Mouse (Mus musculus): ENCODE results near the gene Fcer1g. TPM values are rescaled to one million over a fixed set of nuclear protein-coding genes. Genes with fewer than 3 reads are reported as not detected.
"Not testable (repeated sequence)": the region's sequence is repeated elsewhere in the genome, so short reads cannot be mapped to it uniquely, and the experiment has no call there.

Fcer1g gene
- polyA plus RNA-seq, 1 experiment from 2014 or later, result 60.7 TPM

- no peak within 1 kb of the TSS for H3K9ac ChIP-seq
- no peaks in the 10 kb centered on the region for H3K9me3 ChIP-seq (replicated peaks)
- H3K27me3 ChIP-seq (replicated peaks), result peaks cover 54% of the 10 kb centered on the region
- peak within 1 kb of the TSS; percentile 10; the same call in 1 of the 2 replicates for H3K4me3 ChIP-seq
- H3K4me2 ChIP-seq, result peak within 1 kb of the TSS; percentile 37
- H3K27ac ChIP-seq, result no peak within 1 kb of the TSS; the same call in 1 of the 2 replicates
- 20% methylated on average over 5 of the region's 5 CpGs for WGBS (ENCODE audit: insufficient replicate concordance)
- ATAC-seq, result no peak
- H3K36me3 ChIP-seq, result peaks cover 9% of the 10 kb centered on the region
- H3K4me1 ChIP-seq, result peaks cover 53% of the 10 kb centered on the region
Observed at GRCm38 (mm10) chr1:171249913-171250600, 15.9 kb upstream of the Fcer1g start, which contains the start of gene Adamts4. Gene Adamts4, plus strand, starts transcription at chr1:171250421.

GRCm38 (mm10) chr1:171248386-171249226 is 14.4 kb upstream of the Fcer1g start:
- Histone ChIP-seq H3K36me3 (peaks cover 22% of the 10 kb centered on the region), H3K4me1 (peaks cover 62% of the 10 kb centered on the region), H3K9ac (0 out of 2 replicates have a peak overlapping the region, but pooled peaks have one; percentile 10), H3K4me3 (no peak overlapping the region), H3K9me3 (replicated peaks) (no peaks in the 10 kb centered on the region), H3K27ac (peak overlapping the region; percentile 45), H3K27me3 (replicated peaks) (peaks cover 45% of the 10 kb centered on the region), H3K4me2 (peak overlapping the region; percentile 84)
- 34% methylated on average over 3 of the region's 3 CpGs for WGBS (ENCODE audit: insufficient replicate concordance)
- no peak for ATAC-seq

DNA sequence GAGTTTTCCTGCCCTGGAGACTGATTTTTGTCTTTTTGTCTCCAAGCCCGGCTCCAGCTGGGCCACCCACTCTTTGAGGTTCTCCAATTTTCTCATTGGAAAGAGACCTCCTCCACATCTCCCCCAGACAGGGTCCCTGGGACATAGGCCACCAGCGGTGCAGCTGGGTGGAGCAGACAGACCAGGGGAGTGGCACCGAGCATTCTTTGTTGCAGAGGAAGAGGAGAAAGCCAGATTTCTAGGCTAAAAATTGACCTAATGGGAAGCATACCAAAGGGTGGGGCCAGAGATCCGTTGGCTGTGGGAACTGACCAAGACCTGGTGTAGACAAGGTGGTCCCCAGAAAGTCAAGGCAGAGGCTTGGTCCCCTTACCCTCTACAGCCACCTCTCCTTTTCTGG is 13.8 kb upstream of the Fcer1g start:
- Histone ChIP-seq H3K9ac (peak overlapping the region; percentile 86), H3K36me3 (peaks cover 29% of the 10 kb centered on the region), H3K27me3 (replicated peaks) (peaks cover 40% of the 10 kb centered on the region), H3K4me1 (peaks cover 62% of the 10 kb centered on the region), H3K27ac (peak overlapping the region; percentile 84; the same call in 1 of the 2 replicates), H3K9me3 (replicated peaks) (no peaks in the 10 kb centered on the region), H3K4me3 (peak overlapping the region; percentile 78), H3K4me2 (peak overlapping the region; percentile 84)
- ATAC-seq, result no peak
- 18% methylated on average over 4 of the region's 4 CpGs for WGBS (ENCODE audit: insufficient replicate concordance)

- peaks cover 33% of the 10 kb centered on the region for H3K36me3 ChIP-seq
- H3K4me3 ChIP-seq, result peak overlapping the region; percentile 78
- H3K27ac ChIP-seq, result peak overlapping the region; percentile 84
- ATAC-seq, result peak; percentile 30; the same call in 1 of the 2 replicates
- WGBS (ENCODE audit: insufficient replicate concordance), result 4% methylated on average over 13 of the region's 13 CpGs
- H3K4me1 ChIP-seq, result peaks cover 61% of the 10 kb centered on the region
- H3K27me3 ChIP-seq (replicated peaks), result peaks cover 35% of the 10 kb centered on the region
- H3K9ac ChIP-seq, result peak overlapping the region; percentile 86
- H3K4me2 ChIP-seq, result peak overlapping the region; percentile 84
- no peaks in the 10 kb centered on the region for H3K9me3 ChIP-seq (replicated peaks)
Observed at GRCm38 (mm10) chr1:171247453-171247841, 13.3 kb upstream of the Fcer1g start.

DNA sequence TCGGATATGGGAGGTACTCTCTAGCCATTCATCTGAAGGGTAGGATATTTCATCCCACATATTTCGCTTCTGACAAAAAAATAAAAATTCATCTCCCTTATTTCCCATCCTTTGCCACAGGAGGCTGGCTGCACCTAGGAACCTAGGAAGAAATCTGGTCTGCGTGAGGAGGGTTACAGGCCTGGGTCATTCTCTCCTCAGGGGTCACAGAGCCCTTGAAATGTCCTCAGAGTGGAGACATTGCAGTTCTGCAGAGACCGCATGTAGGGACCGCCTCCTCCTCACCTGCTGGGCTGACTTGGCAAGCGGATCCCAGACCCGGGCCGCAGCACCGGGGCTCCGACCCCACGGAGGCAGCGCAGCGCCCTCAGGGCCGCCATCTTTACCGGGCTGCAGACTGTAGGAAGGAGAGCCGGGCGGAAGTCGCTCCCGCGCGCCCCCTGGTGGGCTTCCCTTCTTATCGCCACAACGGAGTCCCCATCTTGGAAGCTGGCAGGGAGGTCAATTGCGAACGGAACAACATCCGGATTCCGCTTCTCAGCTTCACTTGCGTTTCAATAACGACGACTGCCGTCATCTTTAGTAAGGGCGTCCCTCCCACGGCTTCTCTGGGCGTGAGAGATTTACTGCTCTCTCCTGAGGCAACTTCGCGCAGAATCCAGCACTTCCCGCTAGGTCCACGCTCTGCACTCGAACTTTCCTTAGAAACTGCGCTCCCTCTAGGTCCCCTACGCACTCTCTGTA is 12.7 kb upstream of the Fcer1g start:
- WGBS (ENCODE audit: insufficient replicate concordance), result under 1% methylated on average over 41 of the region's 41 CpGs
- Histone ChIP-seq H3K4me2 (peak overlapping the region; percentile 84), H3K4me1 (peaks cover 56% of the 10 kb centered on the region), H3K9ac (peak overlapping the region; percentile 86), H3K9me3 (replicated peaks) (no peaks in the 10 kb centered on the region), H3K27ac (peak overlapping the region; percentile 84), H3K4me3 (peak overlapping the region; percentile 78), H3K27me3 (replicated peaks) (peaks cover 29% of the 10 kb centered on the region), H3K36me3 (peaks cover 39% of the 10 kb centered on the region)
- ATAC-seq, result peak; percentile 93

DNA sequence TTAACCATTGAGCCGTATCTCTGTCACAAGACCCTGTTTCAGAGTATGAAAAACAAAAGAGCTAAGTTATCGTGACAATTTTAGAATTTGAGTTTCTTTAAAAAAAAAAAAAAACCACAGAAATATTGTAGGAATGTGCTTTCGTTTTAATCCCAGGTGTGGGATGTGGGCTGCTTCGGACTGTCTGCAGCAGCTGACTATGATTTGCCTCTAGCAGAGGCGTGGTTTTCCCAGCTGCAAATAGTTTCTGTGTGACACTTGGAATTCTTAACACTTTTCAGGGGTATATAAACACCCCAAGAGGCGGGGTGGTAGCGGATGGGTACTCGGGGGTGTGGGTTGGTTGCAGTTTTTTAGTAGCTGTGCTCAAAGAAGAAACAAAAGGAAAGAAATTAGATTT is 11.2 kb upstream of the Fcer1g start:
- Histone ChIP-seq H3K9ac (peak overlapping the region; percentile 86; the same call in 1 of the 2 replicates), H3K4me3 (0 out of 2 replicates have a peak overlapping the region, but pooled peaks have one; percentile 78), H3K4me1 (peaks cover 46% of the 10 kb centered on the region), H3K36me3 (peaks cover 54% of the 10 kb centered on the region), H3K4me2 (peak overlapping the region; percentile 84), H3K27me3 (replicated peaks) (peaks cover 14% of the 10 kb centered on the region), H3K9me3 (replicated peaks) (no peaks in the 10 kb centered on the region), H3K27ac (peak overlapping the region; percentile 28; the same call in 1 of the 2 replicates)
- no peak for ATAC-seq
- 87% methylated on average over 8 of the region's 8 CpGs for WGBS (ENCODE audit: insufficient replicate concordance)

GRCm38 (mm10) chr1:171241952-171242351 is 7.8 kb upstream of the Fcer1g start:
- not testable (repeated sequence) for H3K4me3 ChIP-seq; H3K27me3 ChIP-seq (replicated peaks); H3K9me3 ChIP-seq (replicated peaks); H3K4me2 ChIP-seq; H3K27ac ChIP-seq; H3K9ac ChIP-seq; ATAC-seq
- peaks cover 88% of the 10 kb centered on the region for H3K36me3 ChIP-seq
- WGBS (ENCODE audit: insufficient replicate concordance), result 83% methylated on average over 12 of the region's 12 CpGs
- peaks cover 34% of the 10 kb centered on the region for H3K4me1 ChIP-seq

GRCm38 (mm10) chr1:171240911-171241310 is 6.7 kb upstream of the Fcer1g start:
- 0 out of 2 replicates have a peak overlapping the region, but pooled peaks have one; percentile 5 for H3K9ac ChIP-seq
- no peak overlapping the region for H3K4me2 ChIP-seq
- no peak overlapping the region for H3K4me3 ChIP-seq
- H3K27me3 ChIP-seq (replicated peaks), result no peaks in the 10 kb centered on the region
- peaks cover 31% of the 10 kb centered on the region for H3K4me1 ChIP-seq
- peaks cover 98% of the 10 kb centered on the region for H3K36me3 ChIP-seq
- H3K9me3 ChIP-seq (replicated peaks), result no peaks in the 10 kb centered on the region
- no peak for ATAC-seq
- no peak overlapping the region for H3K27ac ChIP-seq
- 81% methylated on average over 10 of the region's 10 CpGs for WGBS (ENCODE audit: insufficient replicate concordance)

- Histone ChIP-seq H3K4me2 (no peak overlapping the region), H3K4me3 (no peak overlapping the region), H3K9ac (0 out of 2 replicates have a peak overlapping the region, but pooled peaks have one; percentile 5), H3K27ac (no peak overlapping the region), H3K36me3 (peaks cover 98% of the 10 kb centered on the region), H3K27me3 (replicated peaks) (no peaks in the 10 kb centered on the region), H3K4me1 (peaks cover 29% of the 10 kb centered on the region), H3K9me3 (replicated peaks) (no peaks in the 10 kb centered on the region)
- ATAC-seq, result no peak
- 75% methylated on average over 15 of the region's 15 CpGs for WGBS (ENCODE audit: insufficient replicate concordance)
Observed at GRCm38 (mm10) chr1:171239992-171240744, 6.0 kb upstream of the Fcer1g start.

GRCm38 (mm10) chr1:171238463-171238862 is 4.3 kb upstream of the Fcer1g start:
- Histone ChIP-seq H3K27ac (no peak overlapping the region), H3K9ac (no peak overlapping the region), H3K4me2 (no peak overlapping the region), H3K36me3 (peaks cover 100% of the 10 kb centered on the region), H3K9me3 (replicated peaks) (no peaks in the 10 kb centered on the region), H3K27me3 (replicated peaks) (no peaks in the 10 kb centered on the region), H3K4me1 (peaks cover 37% of the 10 kb centered on the region), H3K4me3 (no peak overlapping the region)
- WGBS (ENCODE audit: insufficient replicate concordance), result 65% methylated on average over 14 of the region's 14 CpGs
- peak; percentile 43; the same call in 1 of the 2 replicates for ATAC-seq

DNA sequence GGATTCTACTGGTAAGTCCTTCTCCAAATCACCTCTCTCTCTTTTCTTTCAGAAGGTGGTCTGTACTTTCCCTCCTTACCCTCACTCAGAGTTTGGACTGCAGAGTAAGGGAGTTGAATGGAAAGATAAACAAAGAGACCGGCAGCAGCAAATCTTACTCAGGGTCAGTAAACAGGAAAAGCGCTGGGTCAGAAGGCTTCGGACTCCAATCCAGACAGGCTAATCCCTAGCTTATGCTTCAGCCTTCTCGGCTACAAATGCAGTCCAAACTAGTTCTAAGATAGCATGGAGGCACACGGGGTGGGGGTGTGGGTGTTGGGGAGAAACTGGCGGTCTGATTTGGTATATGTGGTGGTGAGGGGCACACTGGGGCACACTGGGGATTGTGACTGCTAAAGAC is 3.3 kb upstream of the Fcer1g start:
- peaks cover 47% of the 10 kb centered on the region for H3K4me1 ChIP-seq
- no peak overlapping the region for H3K4me3 ChIP-seq
- peak overlapping the region; percentile 43 for H3K27ac ChIP-seq
- no peaks in the 10 kb centered on the region for H3K27me3 ChIP-seq (replicated peaks)
- no peaks in the 10 kb centered on the region for H3K9me3 ChIP-seq (replicated peaks)
- no peak overlapping the region for H3K9ac ChIP-seq
- peaks cover 90% of the 10 kb centered on the region for H3K36me3 ChIP-seq
- 72% methylated on average over 6 of the region's 6 CpGs for WGBS (ENCODE audit: insufficient replicate concordance)
- H3K4me2 ChIP-seq, result no peak overlapping the region
- no peak for ATAC-seq
